Mouse (Mus musculus): ENCODE measurements at regions not wholly inside any gene's neighbourhood (a gene's known extent, or its start where the extent isn't known, plus 50 kb on each side); places are given as distances from the start of the nearest gene placed in this dataset.

GRCm38 (mm10) chr2:74930702-74931101 is 105.1 kb downstream of the Mtx2 start:
- ATAC-seq = no peak

GRCm38 (mm10) chr2:74933190-74933589 is 107.6 kb downstream of the Mtx2 start:
- no peak for ATAC-seq

- ATAC-seq = no peak
These were observed 108.2 kb downstream of the Mtx2 start for GRCm38 (mm10) chr2:74933771-74934170.

- no peak for ATAC-seq
These were observed 113.1 kb downstream of the Mtx2 start for GRCm38 (mm10) chr2:74938711-74939110.

- ATAC-seq = no peak
These were observed 116.4 kb downstream of the Mtx2 start for GRCm38 (mm10) chr2:74941966-74942365.

GRCm38 (mm10) chr2:74942611-74943198 is 117.1 kb downstream of the Mtx2 start:
- no peak for ATAC-seq

GRCm38 (mm10) chr2:74945185-74945749 is 119.7 kb downstream of the Mtx2 start:
- no peak for ATAC-seq

GRCm38 (mm10) chr2:74951401-74952260 is 126.0 kb downstream of the Mtx2 start:
- no peak for ATAC-seq

- no peak for ATAC-seq
These were observed 128.5 kb downstream of the Mtx2 start for GRCm38 (mm10) chr2:74954101-74954500.

GRCm38 (mm10) chr2:74955281-74956128 is 129.9 kb downstream of the Mtx2 start:
- ATAC-seq = no peak

GRCm38 (mm10) chr2:74956129-74956450 is 130.5 kb downstream of the Mtx2 start:
- ATAC-seq = no peak

GRCm38 (mm10) chr2:74956556-74956955 is 131.0 kb downstream of the Mtx2 start:
- no peak for ATAC-seq

- ATAC-seq = no peak
These were observed 134.3 kb downstream of the Mtx2 start for GRCm38 (mm10) chr2:74959936-74960335.

GRCm38 (mm10) chr2:74962416-74962815 is 136.8 kb downstream of the Mtx2 start:
- ATAC-seq = no peak

GRCm38 (mm10) chr2:74964360-74964759 is 138.8 kb downstream of the Mtx2 start:
- ATAC-seq = peak; percentile 46

GRCm38 (mm10) chr2:74964980-74965379 is 139.4 kb downstream of the Mtx2 start:
- ATAC-seq = no peak

GRCm38 (mm10) chr2:74965384-74966060 is 139.9 kb downstream of the Mtx2 start:
- no peak for ATAC-seq

GRCm38 (mm10) chr2:74970611-74971265 is 145.1 kb downstream of the Mtx2 start:
- ATAC-seq = no peak

GRCm38 (mm10) chr2:74973386-74973785 is 147.8 kb downstream of the Mtx2 start:
- no peak for ATAC-seq

- no peak for ATAC-seq
These were observed 149.2 kb downstream of the Mtx2 start for GRCm38 (mm10) chr2:74974595-74975325.

- ATAC-seq = no peak
These were observed 151.7 kb downstream of the Mtx2 start for GRCm38 (mm10) chr2:74977348-74977747.
